Mouse (Mus musculus) right cerebral cortex, postnatal 25 days (tissue): ENCODE results near the gene Slit3.
A peak's percentile ranks its signal among the peaks of the same experiment; 100 is the strongest.

ENCODE experiments used
- DNase-seq: peaks from one replicate; pipeline ENCODE4 v3.0.0; 2022

The Slit3 gene

GRCm38 (mm10) chr11:35415768-35416401 is 294.9 kb downstream of the Slit3 start:
- DNase-seq = peak; percentile 24

- DNase-seq = no peak
Measured at GRCm38 (mm10) chr11:35416402-35417093, 295.5 kb downstream of the Slit3 start.

- DNase-seq = no peak
Measured at GRCm38 (mm10) chr11:35417911-35418552, 297.0 kb downstream of the Slit3 start.

- no peak for DNase-seq
Measured at GRCm38 (mm10) chr11:35419013-35419412, 298.0 kb downstream of the Slit3 start.

- DNase-seq = no peak
Measured at GRCm38 (mm10) chr11:35421728-35422127, 300.7 kb downstream of the Slit3 start.

GRCm38 (mm10) chr11:35428036-35428435 is 307.0 kb downstream of the Slit3 start:
- no peak for DNase-seq

- no peak for DNase-seq
Measured at GRCm38 (mm10) chr11:35431130-35431529, 310.1 kb downstream of the Slit3 start.

GRCm38 (mm10) chr11:35437510-35437909 is 316.5 kb downstream of the Slit3 start:
- no peak for DNase-seq

GRCm38 (mm10) chr11:35440186-35440585 is 319.2 kb downstream of the Slit3 start:
- DNase-seq = no peak

- DNase-seq = no peak
Measured at GRCm38 (mm10) chr11:35444489-35445100, 323.6 kb downstream of the Slit3 start.

- DNase-seq = no peak
Measured at GRCm38 (mm10) chr11:35447951-35448350, 326.9 kb downstream of the Slit3 start.

- DNase-seq = no peak
Measured at GRCm38 (mm10) chr11:35449199-35449598, 328.2 kb downstream of the Slit3 start.

- DNase-seq = peak; percentile 78
Measured at GRCm38 (mm10) chr11:35451636-35452035, 330.6 kb downstream of the Slit3 start.

GRCm38 (mm10) chr11:35452413-35452812 is 331.4 kb downstream of the Slit3 start:
- DNase-seq = no peak

GRCm38 (mm10) chr11:35454191-35454725 is 333.2 kb downstream of the Slit3 start:
- no peak for DNase-seq

- DNase-seq = no peak
Measured at GRCm38 (mm10) chr11:35454781-35455180, 333.8 kb downstream of the Slit3 start.

GRCm38 (mm10) chr11:35458068-35458467 is 337.0 kb downstream of the Slit3 start:
- no peak for DNase-seq

GRCm38 (mm10) chr11:35466701-35467100 is 345.7 kb downstream of the Slit3 start:
- no peak for DNase-seq

GRCm38 (mm10) chr11:35468847-35469246 is 347.8 kb downstream of the Slit3 start:
- DNase-seq = no peak

GRCm38 (mm10) chr11:35469940-35470339 is 348.9 kb downstream of the Slit3 start:
- DNase-seq = no peak

- DNase-seq = no peak
Measured at GRCm38 (mm10) chr11:35470853-35471252, 349.8 kb downstream of the Slit3 start.

GRCm38 (mm10) chr11:35472842-35473616 is 352.0 kb downstream of the Slit3 start:
- no peak for DNase-seq

- no peak for DNase-seq
Measured at GRCm38 (mm10) chr11:35473617-35473996, 352.6 kb downstream of the Slit3 start.
